Mouse (Mus musculus) A20 (cell line): Measurements from ENCODE around the gene Ambra1.
A peak's percentile ranks its signal among the peaks of the same experiment; 100 is the strongest.

ENCODE experiments used
- DNase-seq: peaks from one replicate; pipeline ENCODE4 v3.0.0-alpha.2; 2011; ENCODE audit warnings: low read depth, low spot score

Ambra1 gene

GRCm38 (mm10) chr2:91729971-91730821 is at the start of gene Ambra1:
TSS of gene Ambra1 (plus strand) at chr2:91730134.
- peak; percentile 92 for DNase-seq

- DNase-seq: peak; percentile 38
Measured at GRCm38 (mm10) chr2:91682850-91683249, 47.1 kb upstream of the Ambra1 start.

GRCm38 (mm10) chr2:91683919-91684318 is 46.0 kb upstream of the Ambra1 start:
- DNase-seq: no peak

DNA sequence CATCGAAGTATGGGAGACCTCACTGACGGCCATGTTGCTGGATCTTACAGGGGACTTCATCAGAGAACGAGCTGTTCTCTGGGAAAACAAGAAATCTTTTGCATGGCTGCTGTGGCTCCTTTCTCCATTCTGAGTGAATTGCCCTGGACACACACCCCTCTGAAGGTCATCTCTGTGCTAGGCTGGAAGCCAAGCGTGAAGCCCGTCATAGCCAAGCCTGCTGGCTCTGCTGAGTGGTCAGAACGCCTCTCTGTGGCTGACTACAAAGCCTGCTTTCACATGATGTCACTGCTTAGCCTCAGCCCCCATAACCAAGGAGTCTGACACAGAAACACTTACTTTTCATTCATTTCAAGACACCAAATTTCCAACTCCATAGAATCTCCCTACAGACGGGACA is 40.5 kb upstream of the Ambra1 start:
- no peak for DNase-seq

DNA sequence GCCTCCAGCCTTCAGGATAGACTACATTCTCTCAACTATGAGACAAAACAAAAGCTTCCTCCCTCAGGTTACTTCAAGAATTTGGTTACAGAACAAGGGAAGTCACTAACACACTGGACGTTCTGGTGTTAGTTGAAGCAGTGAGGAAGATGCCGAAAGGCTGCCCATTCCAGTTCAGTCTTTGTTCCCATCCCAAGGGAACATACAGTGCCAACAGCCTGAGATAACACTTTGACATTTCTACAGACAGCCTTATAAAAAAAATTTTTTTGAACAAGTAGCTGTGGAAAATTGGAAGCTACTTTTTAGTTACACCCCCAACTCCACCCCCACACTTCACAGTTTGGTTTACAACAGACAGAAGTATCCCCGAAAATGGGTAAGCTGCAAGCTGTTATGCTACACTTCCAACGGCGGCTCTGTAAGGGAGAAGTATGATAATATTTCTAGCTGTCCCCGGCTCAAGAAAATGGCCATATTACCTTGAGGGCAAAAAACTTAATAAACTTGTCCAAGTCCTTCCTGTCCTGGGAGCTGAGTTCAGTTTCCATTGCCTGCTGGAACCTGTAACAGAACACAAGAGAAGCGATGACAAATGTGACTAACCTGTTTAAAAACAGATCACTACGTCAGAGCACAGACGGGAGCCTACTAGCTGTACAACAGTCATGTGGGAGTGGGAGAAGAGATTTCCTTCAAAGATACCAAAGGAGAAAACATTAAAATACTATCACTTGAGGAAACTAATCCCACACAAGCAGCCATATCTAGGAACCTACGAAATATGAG is 34.3 kb upstream of the Ambra1 start:
- DNase-seq: no peak

- no peak for DNase-seq
Measured at GRCm38 (mm10) chr2:91696225-91696590, 33.7 kb upstream of the Ambra1 start.

- DNase-seq: no peak
Measured at GRCm38 (mm10) chr2:91699225-91699624, 30.7 kb upstream of the Ambra1 start.

- no peak for DNase-seq
Measured at GRCm38 (mm10) chr2:91701366-91701765, 28.6 kb upstream of the Ambra1 start.

- no peak for DNase-seq
Measured at GRCm38 (mm10) chr2:91705736-91706135, 24.2 kb upstream of the Ambra1 start.

- DNase-seq: no peak
Measured at GRCm38 (mm10) chr2:91706456-91706855, 23.5 kb upstream of the Ambra1 start.

- no peak for DNase-seq
Measured at GRCm38 (mm10) chr2:91708361-91708760, 21.6 kb upstream of the Ambra1 start.

DNA sequence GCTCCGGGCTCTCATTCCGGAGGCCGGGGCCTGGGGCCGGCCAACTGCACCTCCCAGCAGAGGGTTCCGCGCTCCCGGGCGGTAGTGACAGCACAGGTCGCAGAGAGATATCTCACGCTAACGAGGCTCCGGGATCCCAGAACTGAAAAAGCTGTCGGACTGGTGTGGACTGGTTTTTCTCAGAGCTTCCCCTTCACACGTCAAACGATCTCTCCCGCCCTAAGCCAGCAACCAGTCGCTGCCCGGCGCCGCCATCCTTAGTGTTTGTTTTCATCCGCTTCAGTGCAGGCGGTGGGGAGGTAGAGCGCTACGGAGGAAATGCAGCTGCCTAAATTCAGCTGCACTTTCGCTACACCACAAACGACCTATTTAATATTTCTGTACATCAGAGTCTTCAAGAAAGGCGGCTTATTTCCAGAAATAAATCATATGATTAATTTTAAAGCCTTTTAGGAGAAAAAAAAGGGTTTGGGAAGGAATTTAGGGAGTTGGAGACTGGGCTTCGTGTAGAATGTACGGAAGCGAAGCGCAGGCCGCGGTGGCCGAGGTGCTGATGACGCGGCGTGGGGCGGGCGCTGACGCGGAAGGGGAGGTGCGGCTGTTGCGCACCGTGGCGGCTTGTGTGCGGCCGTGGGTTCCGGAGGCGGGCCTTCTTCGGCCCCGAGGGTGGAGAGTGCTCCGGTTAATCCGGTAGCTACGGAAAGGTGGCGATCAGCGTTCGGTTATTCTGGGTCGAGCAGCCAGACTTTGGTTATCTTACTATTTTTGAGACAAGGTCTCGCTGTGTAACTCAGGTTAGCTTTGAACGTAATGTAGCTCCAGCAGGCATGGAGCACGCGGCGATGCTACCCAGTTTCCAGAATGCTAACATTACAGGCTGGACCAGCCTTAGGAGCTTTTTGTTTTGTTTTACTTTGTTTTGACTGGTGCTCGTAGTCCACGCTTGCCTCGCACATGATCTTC is 19.4 kb upstream of the Ambra1 start, which contains the start of the genes Atg13 and Harbi1:
Gene Atg13 (minus strand): TSS at position 305 of the 963 bp plus-strand sequence.
Gene Harbi1 (plus strand): TSS at position 581 of the 963 bp plus-strand sequence.
- peak; percentile 96 for DNase-seq

DNA sequence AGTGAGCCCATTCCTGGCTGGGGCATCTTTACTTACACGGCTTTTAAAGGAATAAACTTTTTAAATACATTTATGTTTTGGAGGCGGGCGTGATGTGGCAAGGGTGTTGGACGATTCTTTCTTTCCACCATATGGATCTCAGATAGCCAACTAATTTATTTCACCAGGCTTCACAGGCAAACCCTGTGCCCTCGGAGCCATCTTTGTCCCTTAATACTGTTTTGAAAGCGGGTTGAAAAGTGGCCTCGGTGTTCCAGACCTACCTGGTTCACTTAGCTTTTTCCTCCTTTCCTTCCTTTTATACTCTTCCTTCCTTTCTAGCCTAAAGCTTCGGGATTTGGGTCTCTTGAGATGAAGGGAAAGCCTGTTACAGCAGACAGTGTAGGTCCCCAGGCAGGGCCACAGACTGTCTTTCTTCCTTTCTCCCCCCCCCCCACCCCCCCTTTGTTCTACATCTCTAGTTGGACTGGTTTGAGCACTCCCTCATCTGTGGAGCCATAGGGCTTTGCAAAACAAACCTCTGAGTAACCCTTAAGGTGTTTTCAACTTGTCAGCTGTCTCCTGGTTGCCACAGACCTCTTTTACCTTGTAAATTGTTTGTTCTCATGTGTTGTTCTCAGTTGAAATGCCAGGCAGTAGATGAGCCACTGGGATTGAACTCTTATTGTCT is 18.5 kb upstream of the Ambra1 start:
- DNase-seq: peak; percentile 60

DNA sequence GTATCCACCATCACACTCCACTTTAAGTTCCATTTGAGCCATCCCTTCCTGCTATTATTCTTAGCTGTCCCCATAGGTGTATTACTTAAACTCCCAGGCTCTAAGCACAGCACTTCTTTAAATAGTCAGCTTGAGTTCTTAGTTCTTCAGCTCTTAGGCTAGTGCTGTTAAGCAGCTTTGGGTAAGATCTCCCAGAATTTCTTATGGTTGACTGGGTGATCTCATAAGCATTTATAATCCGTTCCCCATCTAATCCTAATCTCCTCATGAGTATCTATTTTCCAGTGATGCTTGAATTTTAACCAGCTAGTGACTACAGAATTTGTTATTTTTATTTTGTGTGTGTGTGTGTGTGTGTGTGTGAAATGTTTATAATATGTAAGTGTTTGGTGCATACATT is 15.0 kb upstream of the Ambra1 start:
- no peak for DNase-seq

- DNase-seq: peak; percentile 32
Measured at GRCm38 (mm10) chr2:91718276-91718675, 11.7 kb upstream of the Ambra1 start.

GRCm38 (mm10) chr2:91723382-91723781 is 6.6 kb upstream of the Ambra1 start:
- no peak for DNase-seq

GRCm38 (mm10) chr2:91723951-91724350 is 6.0 kb upstream of the Ambra1 start:
- DNase-seq: no peak

DNA sequence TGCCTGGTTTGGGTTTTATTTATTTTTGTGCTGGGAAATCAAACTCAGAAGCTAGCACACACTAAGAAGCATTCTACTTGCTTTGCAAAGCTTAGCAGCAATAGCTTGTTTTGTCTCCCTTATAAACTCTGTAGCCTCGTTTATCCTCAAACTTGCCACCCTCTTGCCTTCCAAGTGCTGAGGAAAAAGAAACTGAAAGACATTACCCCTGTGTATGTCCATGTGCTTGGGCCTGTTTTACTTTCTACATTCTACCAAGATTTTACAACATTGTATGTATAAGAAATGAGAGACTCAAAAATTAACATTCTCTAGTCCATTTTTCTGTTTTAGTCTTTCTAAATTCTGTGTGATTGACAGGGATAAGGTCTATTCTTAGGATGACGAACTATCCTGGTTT is 5.2 kb upstream of the Ambra1 start:
- DNase-seq: peak; percentile 58

DNA sequence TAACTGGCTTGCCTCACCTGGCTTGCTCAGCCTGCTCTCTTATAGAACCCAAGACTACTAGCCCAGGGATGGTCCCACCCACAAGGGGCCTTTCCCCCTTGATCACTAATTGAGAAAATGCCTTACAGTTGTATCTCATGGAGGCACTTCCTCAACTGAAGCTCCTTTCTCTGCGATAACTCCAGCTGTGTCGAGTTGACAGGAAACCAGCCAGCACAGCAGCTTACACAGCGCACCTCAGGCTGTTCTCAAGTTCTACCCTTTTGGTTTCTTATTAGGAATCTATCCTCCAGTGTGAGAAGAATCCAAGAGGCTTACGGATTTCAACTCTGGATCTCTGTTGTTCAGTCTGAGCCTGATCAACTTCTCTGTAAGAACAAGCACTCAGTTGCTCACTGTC is 4.5 kb upstream of the Ambra1 start:
- DNase-seq: peak; percentile 71

GRCm38 (mm10) chr2:91727011-91727410 is 2.9 kb upstream of the Ambra1 start:
- peak; percentile 46 for DNase-seq

DNA sequence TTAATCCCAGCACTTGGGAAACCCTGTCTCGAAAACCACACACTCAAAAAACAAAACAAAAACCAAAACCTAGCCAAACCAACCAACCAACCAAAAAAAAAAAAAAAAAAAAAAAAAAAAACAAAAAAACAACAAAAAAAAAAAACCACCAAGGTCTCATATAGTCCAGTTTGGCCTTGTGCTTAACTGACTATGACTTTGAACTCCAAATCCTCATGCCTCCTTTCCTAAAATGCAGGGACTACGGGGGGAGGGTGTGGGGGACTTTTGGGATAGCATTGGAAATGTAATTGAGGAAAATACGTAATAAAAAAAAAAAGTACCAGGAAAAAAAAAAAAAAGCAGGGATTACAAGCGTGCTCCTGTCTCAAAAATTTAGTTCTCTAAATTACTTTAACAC is 363 bp upstream of the Ambra1 start:
- DNase-seq: peak; percentile 50
